Mouse (Mus musculus) brain, embryonic 14.5 days (tissue): ENCODE measurements around the gene Cd276.

Experiments used
- CTCF ChIP-seq: fragments of 200-500 bp; IDR thresholded peaks from 2 replicates; pipeline ENCODE4 v1.5.1; 2012; ENCODE audit warnings: inconsistent platforms, mild to moderate bottlenecking, moderate library complexity, borderline replicate concordance; ENCODE audit not compliant: insufficient read depth, insufficient read length; ENCODE audit errors: extremely low read depth
- POLR2A ChIP-seq: fragments of 200-500 bp; IDR thresholded peaks from 2 replicates; pipeline ENCODE4 v1.6.1; 2012; ENCODE audit warnings: mild to moderate bottlenecking, inconsistent platforms, borderline replicate concordance; ENCODE audit not compliant: poor library complexity, insufficient read depth, insufficient read length, severe bottlenecking; ENCODE audit errors: extremely low read depth

- no peak for TF ChIP-seq POLR2A
- TF ChIP-seq CTCF: no peak
Observed at GRCm38 (mm10) chr9:58571001-58571400, 15.8 kb upstream of the Cd276 start.
